Mouse (Mus musculus): ENCODE measurements around the gene Inka1. TPM values are rescaled to one million over a fixed set of nuclear protein-coding genes. Genes with fewer than 3 reads are reported as not detected.

Inka1 gene
- polyA plus RNA-seq, 1 experiment from 2014 or later = 22.8 TPM

DNA sequence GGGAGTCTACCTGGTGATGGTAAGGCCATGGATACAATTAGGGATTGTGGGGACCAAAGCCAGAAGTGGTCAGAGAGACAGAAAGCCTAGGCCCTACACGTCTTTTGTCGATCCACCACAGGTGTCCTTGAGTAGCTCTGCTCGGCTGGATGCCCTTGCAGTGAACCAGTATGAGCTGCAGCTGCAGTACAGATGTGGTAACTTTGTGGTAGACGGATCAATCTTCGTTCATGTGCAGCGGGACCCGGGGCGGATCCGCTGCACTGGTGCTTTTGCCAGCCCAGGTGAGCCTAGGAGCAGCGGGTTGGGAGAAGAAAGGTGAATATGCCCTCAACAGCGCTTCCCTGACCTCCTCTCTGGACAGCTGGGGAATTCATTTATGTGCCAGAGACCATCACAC lies 7.3 kb upstream of the Inka1 start:
- H3K4me3 ChIP-seq (ENCODE audit: low read depth, low read length) = no peak overlapping the region
- no peaks in the 10 kb centered on the region for H3K9me3 ChIP-seq (ENCODE audit: control insufficient read depth, low read length)
- ATAC-seq (replicated peaks; ENCODE audit: low FRiP score) (no peak), DNase-seq (ENCODE audit: low spot score) (no peak)
- H3K27me3 ChIP-seq (ENCODE audit: control insufficient read depth, insufficient read depth, low read length) = no peaks in the 10 kb centered on the region
- H3K9ac ChIP-seq (ENCODE audit: low read length) = no peak overlapping the region
- 79% methylated on average over 11 of the region's 11 CpGs for WGBS
- no peaks in the 10 kb centered on the region for H3K36me3 ChIP-seq (ENCODE audit: control insufficient read depth, insufficient read depth, low read length)
- no peaks in the 10 kb centered on the region for H3K4me1 ChIP-seq (replicated peaks; ENCODE audit: control insufficient read depth, insufficient read depth, low read length)
- no peak overlapping the region for H3K27ac ChIP-seq (ENCODE audit: low read depth, low read length)
- no peak overlapping the region for H3K4me2 ChIP-seq (ENCODE audit: low read depth, low read length, severe bottlenecking)

DNA sequence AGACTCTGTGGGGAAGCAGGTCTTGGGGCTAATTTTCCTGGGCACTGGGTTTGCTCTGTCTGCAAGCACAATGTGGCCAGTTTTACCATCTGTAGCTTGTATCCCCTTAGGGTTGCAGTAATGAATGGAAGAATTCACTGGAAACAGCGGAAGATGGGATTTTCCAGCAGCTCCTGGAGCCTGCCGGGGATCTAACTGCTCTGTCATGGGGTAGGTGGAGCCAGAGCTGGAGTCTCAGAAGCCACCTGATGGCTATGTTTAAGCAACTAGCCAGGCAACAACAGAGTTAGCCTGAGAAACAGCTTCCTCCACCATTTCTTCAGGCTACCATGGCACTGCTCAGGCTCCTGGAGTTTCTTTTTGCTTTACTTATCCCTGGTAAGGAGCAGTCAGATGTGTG lies 6.5 kb upstream of the Inka1 start, which contains the start of gene Cdhr4:
Gene Cdhr4 (plus strand): TSS at position 301 of the 400 bp plus-strand sequence.
- Histone ChIP-seq H3K9me3 (ENCODE audit: control insufficient read depth, low read length) (no peaks in the 10 kb centered on the region), H3K4me3 (ENCODE audit: low read depth, low read length) (no peak within 1 kb of the TSS), H3K27me3 (ENCODE audit: control insufficient read depth, insufficient read depth, low read length) (no peaks in the 10 kb centered on the region), H3K27ac (ENCODE audit: low read depth, low read length) (no peak within 1 kb of the TSS), H3K4me1 (replicated peaks; ENCODE audit: control insufficient read depth, insufficient read depth, low read length) (0 out of 2 replicates have a peak, but pooled peaks cover 1% of the 10 kb centered on the region), H3K9ac (ENCODE audit: low read length) (no peak within 1 kb of the TSS), H3K4me2 (ENCODE audit: low read depth, low read length, severe bottlenecking) (no peak within 1 kb of the TSS), H3K36me3 (ENCODE audit: control insufficient read depth, insufficient read depth, low read length) (no peaks in the 10 kb centered on the region)
- ATAC-seq (replicated peaks; ENCODE audit: low FRiP score) (no peak), DNase-seq (ENCODE audit: low spot score) (no peak)
- 69% methylated on average over 2 of the region's 2 CpGs for WGBS

DNA sequence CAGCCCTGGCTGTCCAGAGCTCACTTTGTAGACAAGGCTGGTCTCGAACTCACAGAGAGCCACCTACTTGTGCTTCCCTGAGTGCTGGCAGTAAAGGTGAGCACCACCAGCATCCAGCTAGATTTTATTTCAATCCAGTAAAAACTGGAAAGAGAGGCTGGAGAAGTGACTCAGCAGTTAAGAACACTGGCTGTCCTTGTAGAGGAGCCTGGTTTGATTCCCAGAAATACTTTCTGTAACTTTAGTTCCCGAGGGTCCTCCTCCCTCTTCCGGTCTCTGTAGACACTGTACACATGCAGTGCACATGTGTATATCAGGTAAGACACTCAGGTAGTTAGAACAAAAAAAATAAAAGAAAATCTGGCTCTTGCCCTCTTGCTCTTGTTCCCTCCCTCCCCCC lies 2.3 kb upstream of the Inka1 start:
- H3K27ac ChIP-seq (ENCODE audit: low read depth, low read length) = no peak overlapping the region
- no peak overlapping the region for H3K4me3 ChIP-seq (ENCODE audit: low read depth, low read length)
- peaks cover 10% of the 10 kb centered on the region; the same call in 1 of the 2 replicates for H3K4me1 ChIP-seq (replicated peaks; ENCODE audit: control insufficient read depth, insufficient read depth, low read length)
- DNase-seq (ENCODE audit: low spot score) (no peak), ATAC-seq (replicated peaks; ENCODE audit: low FRiP score) (no peak)
- WGBS = 71% methylated on average over 3 of the region's 3 CpGs
- peaks cover 15% of the 10 kb centered on the region for H3K27me3 ChIP-seq (ENCODE audit: control insufficient read depth, insufficient read depth, low read length)
- H3K9me3 ChIP-seq (ENCODE audit: control insufficient read depth, low read length) = no peaks in the 10 kb centered on the region
- H3K9ac ChIP-seq (ENCODE audit: low read length) = no peak overlapping the region
- H3K4me2 ChIP-seq (ENCODE audit: low read depth, low read length, severe bottlenecking) = no peak overlapping the region
- no peaks in the 10 kb centered on the region for H3K36me3 ChIP-seq (ENCODE audit: control insufficient read depth, insufficient read depth, low read length)

DNA sequence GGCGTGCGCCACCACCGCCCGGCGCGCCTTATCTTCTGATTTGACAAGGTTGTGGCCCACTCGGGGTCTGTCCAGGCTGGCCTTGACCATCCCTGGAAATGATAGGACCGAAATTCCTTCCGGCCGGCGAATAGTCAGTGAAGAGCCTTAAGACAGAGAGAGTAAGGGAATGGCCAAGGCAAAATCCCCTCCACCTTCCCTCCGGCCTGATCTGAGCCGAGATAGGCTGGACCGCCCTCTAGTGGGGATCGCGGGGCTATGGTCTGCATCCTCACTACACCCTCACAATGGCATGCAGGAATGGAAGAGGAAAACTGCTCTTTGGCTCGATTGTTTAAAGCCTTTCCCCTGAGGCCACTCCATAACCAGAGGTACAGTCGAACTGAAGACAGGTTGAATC lies 697 bp upstream of the Inka1 start:
- peak overlapping the region; percentile 53 for H3K4me3 ChIP-seq (ENCODE audit: low read depth, low read length)
- peak; percentile 90 for DNase-seq (ENCODE audit: low spot score)
- H3K4me2 ChIP-seq (ENCODE audit: low read depth, low read length, severe bottlenecking) = peak overlapping the region; percentile 84
- WGBS = 7% methylated on average over 18 of the region's 18 CpGs
- H3K9ac ChIP-seq (ENCODE audit: low read length) = no peak overlapping the region
- H3K9me3 ChIP-seq (ENCODE audit: control insufficient read depth, low read length) = no peaks in the 10 kb centered on the region
- peaks cover 15% of the 10 kb centered on the region for H3K27me3 ChIP-seq (ENCODE audit: control insufficient read depth, insufficient read depth, low read length)
- peak; percentile 73 for ATAC-seq (replicated peaks; ENCODE audit: low FRiP score)
- no peaks in the 10 kb centered on the region for H3K36me3 ChIP-seq (ENCODE audit: control insufficient read depth, insufficient read depth, low read length)
- no peak overlapping the region for H3K27ac ChIP-seq (ENCODE audit: low read depth, low read length)
- H3K4me1 ChIP-seq (replicated peaks; ENCODE audit: control insufficient read depth, insufficient read depth, low read length) = peaks cover 14% of the 10 kb centered on the region; the same call in 1 of the 2 replicates

DNA sequence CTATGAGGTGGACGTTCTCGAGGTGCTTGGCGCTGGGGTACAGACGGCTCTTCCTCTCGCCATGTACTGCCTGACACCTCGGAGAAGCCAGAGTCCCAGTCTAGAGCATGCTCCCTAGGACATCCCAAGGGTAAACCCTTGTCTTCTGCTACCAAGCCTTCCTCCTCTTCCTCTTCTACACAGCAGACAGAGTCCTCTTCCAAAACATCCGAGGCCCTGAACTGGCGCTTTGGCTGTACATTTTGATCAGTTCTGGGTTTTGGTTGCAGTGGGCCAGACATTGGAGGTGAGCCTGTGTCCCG lies 974 bp downstream of the Inka1 start:
- H3K27ac ChIP-seq (ENCODE audit: low read depth, low read length) = no peak overlapping the region
- peaks cover 15% of the 10 kb centered on the region for H3K27me3 ChIP-seq (ENCODE audit: control insufficient read depth, insufficient read depth, low read length)
- peak overlapping the region; percentile 53 for H3K4me3 ChIP-seq (ENCODE audit: low read depth, low read length)
- H3K36me3 ChIP-seq (ENCODE audit: control insufficient read depth, insufficient read depth, low read length) = no peaks in the 10 kb centered on the region
- peak overlapping the region; percentile 55 for H3K9ac ChIP-seq (ENCODE audit: low read length)
- WGBS = 70% methylated on average over 9 of the region's 9 CpGs
- peak overlapping the region; percentile 84 for H3K4me2 ChIP-seq (ENCODE audit: low read depth, low read length, severe bottlenecking)
- H3K9me3 ChIP-seq (ENCODE audit: control insufficient read depth, low read length) = no peaks in the 10 kb centered on the region
- ATAC-seq (replicated peaks; ENCODE audit: low FRiP score) (no peak), DNase-seq (ENCODE audit: low spot score) (no peak)
- H3K4me1 ChIP-seq (replicated peaks; ENCODE audit: control insufficient read depth, insufficient read depth, low read length) = peaks cover 14% of the 10 kb centered on the region; the same call in 1 of the 2 replicates

DNA sequence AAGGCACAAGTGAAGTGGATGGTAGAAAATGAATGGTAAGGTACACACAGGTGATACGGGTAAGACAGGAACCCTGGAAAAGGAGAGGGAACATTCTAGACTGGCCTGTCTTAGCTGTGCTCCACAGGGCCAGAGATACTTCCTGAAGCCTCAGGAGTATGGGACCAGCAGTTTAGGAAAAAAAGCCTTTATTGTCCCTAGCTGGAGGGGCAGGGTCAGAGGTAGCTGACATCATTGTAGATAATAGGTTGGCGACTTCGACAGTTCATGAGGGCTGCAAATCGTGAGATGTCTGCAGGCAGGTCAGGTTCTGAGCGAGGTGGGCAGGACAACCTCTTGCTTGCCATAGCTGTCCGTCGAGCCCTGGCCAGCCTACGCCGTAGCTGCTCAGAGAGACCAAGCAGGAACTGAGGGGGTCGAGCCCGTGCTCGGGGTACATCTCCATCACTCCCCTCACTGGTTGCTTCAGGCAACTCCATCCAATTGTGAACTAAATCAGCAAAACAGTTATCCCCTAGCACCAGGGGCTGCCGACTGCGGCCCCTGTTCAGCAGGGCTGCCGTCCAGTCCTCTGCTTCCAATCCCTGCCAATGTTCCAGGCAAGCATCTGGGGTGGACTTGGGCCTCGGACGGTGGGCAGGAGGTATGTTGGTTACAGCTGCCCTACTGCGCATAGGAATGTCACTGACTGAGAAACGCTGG lies 1.5 kb downstream of the Inka1 start:
- Histone ChIP-seq H3K27ac (ENCODE audit: low read depth, low read length) (peak overlapping the region; percentile 37), H3K4me1 (replicated peaks; ENCODE audit: control insufficient read depth, insufficient read depth, low read length) (peaks cover 14% of the 10 kb centered on the region; the same call in 1 of the 2 replicates)
- WGBS = 69% methylated on average over 19 of the region's 19 CpGs

DNA sequence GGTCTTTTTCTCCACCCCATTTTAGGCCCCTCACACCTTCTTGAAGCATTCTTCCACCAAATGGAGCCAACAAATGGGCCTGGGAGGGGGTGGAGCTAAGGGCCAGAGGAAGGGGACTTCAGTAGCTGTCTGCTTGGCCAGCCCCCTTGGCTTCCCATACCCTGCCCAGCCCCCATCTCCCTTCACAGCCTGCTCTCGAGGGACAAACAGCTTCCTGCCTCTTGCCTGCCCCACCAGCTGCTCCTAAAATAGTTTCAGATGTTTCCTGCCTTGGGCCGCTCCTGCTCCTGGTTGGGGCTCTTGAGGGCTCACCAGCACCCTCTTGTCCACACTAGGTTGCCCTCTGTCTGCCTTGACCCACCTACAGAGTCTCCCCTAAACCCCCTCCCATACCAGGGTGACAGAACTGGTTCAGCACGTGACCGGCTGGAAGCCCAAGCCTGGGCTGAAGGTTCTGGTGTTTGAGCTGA lies 2.2 kb downstream of the Inka1 start:
- H3K27ac ChIP-seq (ENCODE audit: low read depth, low read length) = peak overlapping the region; percentile 77

More for the DNA sequence above, 1.5 kb downstream of the Inka1 start:
- H3K4me2 ChIP-seq (ENCODE audit: low read depth, low read length, severe bottlenecking) = peak overlapping the region; percentile 84
- peaks cover 15% of the 10 kb centered on the region for H3K27me3 ChIP-seq (ENCODE audit: control insufficient read depth, insufficient read depth, low read length)
- no peak overlapping the region; the same call in 1 of the 2 replicates for H3K9ac ChIP-seq (ENCODE audit: low read length)
- peak overlapping the region; percentile 53; the same call in 1 of the 2 replicates for H3K4me3 ChIP-seq (ENCODE audit: low read depth, low read length)
- DNase-seq (ENCODE audit: low spot score) (no peak), ATAC-seq (replicated peaks; ENCODE audit: low FRiP score) (no peak)
- H3K36me3 ChIP-seq (ENCODE audit: control insufficient read depth, insufficient read depth, low read length) = no peaks in the 10 kb centered on the region
- H3K9me3 ChIP-seq (ENCODE audit: control insufficient read depth, low read length) = no peaks in the 10 kb centered on the region

DNA sequence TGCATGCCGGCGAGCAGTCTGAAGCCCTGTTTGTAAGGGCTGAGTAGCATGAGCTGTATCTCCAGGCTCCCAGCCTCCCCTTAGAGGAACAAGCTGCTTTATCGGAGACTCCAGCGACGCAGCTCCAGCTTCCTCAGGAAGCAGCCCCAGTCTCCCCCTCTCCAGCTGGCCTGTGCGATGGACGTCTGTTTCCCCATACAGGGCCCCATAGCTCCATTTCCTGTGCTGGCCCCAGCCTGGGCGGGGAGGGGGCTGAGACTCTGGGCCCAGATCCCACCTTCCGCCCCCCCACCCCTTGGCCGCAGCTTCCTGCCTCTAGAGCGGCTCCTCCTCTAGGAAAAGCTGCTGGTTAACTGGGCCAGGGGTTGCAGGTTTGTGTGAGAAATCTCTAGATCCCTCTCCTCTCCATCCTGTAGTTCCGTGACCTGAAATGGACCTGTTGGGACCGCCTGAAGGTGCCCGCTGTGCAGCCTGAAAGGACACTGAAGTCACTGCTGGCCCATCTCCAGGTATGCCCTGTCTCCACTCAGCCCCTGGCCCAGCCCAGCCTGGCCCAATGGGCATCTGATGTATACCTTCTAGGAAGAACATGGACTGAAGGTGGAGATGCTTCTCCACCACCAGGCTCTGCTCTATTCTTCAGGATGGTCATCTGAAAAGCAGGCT lies 2.9 kb downstream of the Inka1 start, which contains the start of gene Gm20661:
Gene Gm20661 (plus strand): TSS at position 378 of the 666 bp plus-strand sequence.
- Histone ChIP-seq H3K4me1 (replicated peaks; ENCODE audit: control insufficient read depth, insufficient read depth, low read length) (peaks cover 14% of the 10 kb centered on the region; the same call in 1 of the 2 replicates), H3K36me3 (ENCODE audit: control insufficient read depth, insufficient read depth, low read length) (no peaks in the 10 kb centered on the region), H3K9ac (ENCODE audit: low read length) (peak within 1 kb of the TSS; percentile 31), H3K9me3 (ENCODE audit: control insufficient read depth, low read length) (no peaks in the 10 kb centered on the region), H3K4me3 (ENCODE audit: low read depth, low read length) (no peak within 1 kb of the TSS), H3K27me3 (ENCODE audit: control insufficient read depth, insufficient read depth, low read length) (peaks cover 15% of the 10 kb centered on the region), H3K4me2 (ENCODE audit: low read depth, low read length, severe bottlenecking) (peak within 1 kb of the TSS; percentile 36), H3K27ac (ENCODE audit: low read depth, low read length) (peak within 1 kb of the TSS; percentile 77)
- DNase-seq (ENCODE audit: low spot score) (peak; percentile 78), ATAC-seq (replicated peaks; ENCODE audit: low FRiP score) (no peak)
- 64% methylated on average over 14 of the region's 14 CpGs for WGBS

More for the DNA sequence above, 2.2 kb downstream of the Inka1 start:
- 36% methylated on average over 4 of the region's 4 CpGs for WGBS
- peak; percentile 74 for DNase-seq (ENCODE audit: low spot score)
- H3K4me3 ChIP-seq (ENCODE audit: low read depth, low read length) = no peak overlapping the region
- no peak overlapping the region for H3K9ac ChIP-seq (ENCODE audit: low read length)
- peaks cover 15% of the 10 kb centered on the region for H3K27me3 ChIP-seq (ENCODE audit: control insufficient read depth, insufficient read depth, low read length)
- peaks cover 14% of the 10 kb centered on the region; the same call in 1 of the 2 replicates for H3K4me1 ChIP-seq (replicated peaks; ENCODE audit: control insufficient read depth, insufficient read depth, low read length)
- no peak for ATAC-seq (replicated peaks; ENCODE audit: low FRiP score)
- H3K4me2 ChIP-seq (ENCODE audit: low read depth, low read length, severe bottlenecking) = peak overlapping the region; percentile 36
- no peaks in the 10 kb centered on the region for H3K9me3 ChIP-seq (ENCODE audit: control insufficient read depth, low read length)
- no peaks in the 10 kb centered on the region for H3K36me3 ChIP-seq (ENCODE audit: control insufficient read depth, insufficient read depth, low read length)

Measured in forebrain, embryonic 11.5 days (tissue).